Mouse (Mus musculus): Measurements from ENCODE around the gene Tecr. TPM values are rescaled to one million over a fixed set of nuclear protein-coding genes. Genes with fewer than 3 reads are reported as not detected.
A peak's percentile ranks its signal among the peaks of the same experiment; 100 is the strongest.
"Not testable (repeated sequence)": the region's sequence is repeated elsewhere in the genome, so short reads cannot be mapped to it uniquely, and the experiment has no call there.

The Tecr gene
- polyA plus RNA-seq, 1 experiment from 2014 or later, result 544 TPM

DNA sequence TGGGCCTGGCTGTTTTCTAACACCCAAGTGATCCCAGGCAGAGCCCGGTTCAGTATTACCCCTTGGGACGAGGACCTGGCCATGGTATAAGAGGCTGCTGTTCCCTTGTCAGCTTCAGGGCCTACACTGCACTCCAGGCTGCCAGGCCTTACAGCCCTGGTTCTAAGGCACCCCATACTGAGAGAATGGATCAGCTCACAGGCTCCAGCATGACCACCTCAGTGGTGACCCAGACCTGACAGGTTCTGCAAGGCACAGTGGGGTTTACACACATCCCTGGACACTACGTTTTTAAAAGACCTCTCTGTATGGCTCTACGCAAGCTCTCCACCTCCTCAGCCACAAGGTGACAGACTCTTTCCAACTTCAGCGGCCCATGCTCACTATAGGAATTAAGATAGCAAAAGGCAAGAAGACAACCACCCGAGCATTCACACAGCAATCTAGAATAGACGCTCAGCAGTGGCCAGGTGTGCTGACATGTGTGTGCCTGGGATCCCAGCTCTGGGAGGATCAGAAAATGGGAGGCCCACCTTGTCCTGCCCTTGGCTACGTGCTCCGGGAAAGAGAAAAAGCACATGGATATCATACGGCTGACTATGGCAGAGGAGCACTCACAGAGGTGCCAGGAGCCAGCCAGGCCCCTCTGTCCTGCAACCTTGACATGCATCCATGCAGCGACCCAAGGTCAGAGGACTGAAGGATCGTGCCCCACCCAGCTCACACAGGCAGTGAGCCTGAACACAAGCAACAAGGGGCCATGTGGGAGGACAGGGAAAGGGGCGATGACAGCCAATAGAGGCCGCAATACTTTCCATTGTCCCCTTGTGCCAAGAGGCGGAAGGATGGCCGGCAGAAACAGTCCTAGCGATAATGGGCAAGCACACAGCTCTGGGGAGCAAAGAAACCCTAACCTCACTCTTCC, 29.4 kb downstream of the Tecr start:
- H3K4me3 ChIP-seq, result no peak overlapping the region
- no peaks in the 10 kb centered on the region for H3K27me3 ChIP-seq
- no peak for ATAC-seq (ENCODE audit: insufficient number of reproducible peaks, low FRiP score, low TSS enrichment, low read depth)
- WGBS, result 73% methylated on average over 17 of the region's 17 CpGs
- no peak overlapping the region for H3K4me2 ChIP-seq
- peaks cover 67% of the 10 kb centered on the region for H3K4me1 ChIP-seq
- H3K9ac ChIP-seq, result no peak overlapping the region
- no peaks in the 10 kb centered on the region for H3K9me3 ChIP-seq
- peaks cover 12% of the 10 kb centered on the region; the same call in 1 of the 2 replicates for H3K36me3 ChIP-seq
- H3K27ac ChIP-seq, result no peak overlapping the region

DNA sequence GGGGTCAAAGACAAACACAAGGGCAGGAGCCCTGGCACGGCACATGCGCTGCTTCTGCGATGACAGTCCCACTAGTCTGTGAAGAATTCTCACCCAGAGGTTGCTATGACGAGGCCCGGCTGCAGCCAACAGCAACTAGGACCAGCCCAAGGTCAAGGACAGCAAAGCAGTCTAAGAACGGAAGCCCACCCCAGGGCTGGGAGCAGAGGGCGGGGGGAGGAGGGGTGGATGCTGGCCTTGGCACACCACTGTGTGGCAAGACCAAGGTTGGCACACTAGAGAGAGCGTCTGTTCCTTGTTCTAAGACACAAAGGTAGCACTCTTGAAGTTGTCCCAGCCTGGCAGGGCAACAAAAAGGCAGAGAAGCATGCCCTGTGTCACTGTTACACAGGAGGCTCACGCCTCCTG, 30.4 kb downstream of the Tecr start:
- WGBS, result 65% methylated on average over 9 of the region's 9 CpGs
- Histone ChIP-seq H3K4me2 (no peak overlapping the region), H3K4me3 (no peak overlapping the region), H3K27me3 (no peaks in the 10 kb centered on the region), H3K4me1 (peaks cover 67% of the 10 kb centered on the region), H3K27ac (peak overlapping the region; percentile 50; the same call in 1 of the 2 replicates), H3K9ac (peak overlapping the region; percentile 7; the same call in 1 of the 2 replicates), H3K9me3 (no peaks in the 10 kb centered on the region), H3K36me3 (peaks cover 22% of the 10 kb centered on the region)
- no peak for ATAC-seq (ENCODE audit: insufficient number of reproducible peaks, low FRiP score, low TSS enrichment, low read depth)

DNA sequence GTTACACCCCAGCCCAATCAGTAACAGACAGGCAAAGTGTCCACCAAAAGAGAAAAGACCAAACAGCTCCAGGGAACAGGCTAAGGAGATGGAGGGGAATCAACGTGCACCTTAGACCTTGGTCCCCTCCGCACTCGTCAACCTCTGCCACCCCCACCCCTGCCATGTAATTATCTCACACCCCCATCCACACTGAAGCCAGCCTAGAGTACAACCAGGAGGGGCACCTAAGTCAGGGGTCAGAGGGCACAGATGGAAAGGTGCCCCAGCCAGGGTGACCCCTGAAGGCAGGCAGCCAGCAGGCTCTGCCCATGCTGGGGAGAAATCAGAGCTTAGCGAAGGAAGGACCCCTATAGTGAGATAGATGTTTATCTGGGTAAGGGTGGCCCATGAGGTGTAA, 30.9 kb downstream of the Tecr start:
- Histone ChIP-seq H3K27me3 (no peaks in the 10 kb centered on the region), H3K4me2 (no peak overlapping the region), H3K36me3 (peaks cover 27% of the 10 kb centered on the region), H3K9ac (peak overlapping the region; percentile 7; the same call in 1 of the 2 replicates), H3K4me3 (no peak overlapping the region), H3K9me3 (no peaks in the 10 kb centered on the region), H3K27ac (peak overlapping the region; percentile 50; the same call in 1 of the 2 replicates), H3K4me1 (peaks cover 67% of the 10 kb centered on the region)
- no peak for ATAC-seq (ENCODE audit: insufficient number of reproducible peaks, low FRiP score, low TSS enrichment, low read depth)
- 52% methylated on average over 4 of the region's 4 CpGs for WGBS

DNA sequence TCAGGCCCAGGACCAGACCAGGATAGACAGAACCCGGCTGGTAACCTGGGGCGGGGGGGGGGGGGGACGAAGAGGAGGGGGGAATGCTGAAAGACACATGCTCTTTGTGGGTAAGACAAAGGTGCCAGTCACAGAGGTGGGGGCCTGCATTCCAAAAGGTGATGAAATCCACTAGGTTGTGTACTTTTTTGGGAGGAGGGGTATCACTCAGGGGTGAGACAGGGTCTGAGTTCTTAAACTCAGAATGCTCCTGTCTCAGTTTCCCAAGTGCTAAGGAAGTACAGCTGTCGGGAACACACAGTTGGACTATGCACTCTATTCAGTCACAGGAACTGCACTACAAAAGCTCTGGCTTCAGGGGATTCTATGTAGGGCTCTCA, 31.3 kb downstream of the Tecr start:
- Histone ChIP-seq H3K4me2 (no peak overlapping the region), H3K4me1 (peaks cover 66% of the 10 kb centered on the region), H3K27ac (peak overlapping the region; percentile 69), H3K27me3 (no peaks in the 10 kb centered on the region), H3K9me3 (no peaks in the 10 kb centered on the region), H3K36me3 (peaks cover 31% of the 10 kb centered on the region), H3K9ac (no peak overlapping the region), H3K4me3 (no peak overlapping the region)
- ATAC-seq (ENCODE audit: insufficient number of reproducible peaks, low FRiP score, low TSS enrichment, low read depth), result no peak
- WGBS, result 43% methylated on average over 2 of the region's 4 CpGs

DNA sequence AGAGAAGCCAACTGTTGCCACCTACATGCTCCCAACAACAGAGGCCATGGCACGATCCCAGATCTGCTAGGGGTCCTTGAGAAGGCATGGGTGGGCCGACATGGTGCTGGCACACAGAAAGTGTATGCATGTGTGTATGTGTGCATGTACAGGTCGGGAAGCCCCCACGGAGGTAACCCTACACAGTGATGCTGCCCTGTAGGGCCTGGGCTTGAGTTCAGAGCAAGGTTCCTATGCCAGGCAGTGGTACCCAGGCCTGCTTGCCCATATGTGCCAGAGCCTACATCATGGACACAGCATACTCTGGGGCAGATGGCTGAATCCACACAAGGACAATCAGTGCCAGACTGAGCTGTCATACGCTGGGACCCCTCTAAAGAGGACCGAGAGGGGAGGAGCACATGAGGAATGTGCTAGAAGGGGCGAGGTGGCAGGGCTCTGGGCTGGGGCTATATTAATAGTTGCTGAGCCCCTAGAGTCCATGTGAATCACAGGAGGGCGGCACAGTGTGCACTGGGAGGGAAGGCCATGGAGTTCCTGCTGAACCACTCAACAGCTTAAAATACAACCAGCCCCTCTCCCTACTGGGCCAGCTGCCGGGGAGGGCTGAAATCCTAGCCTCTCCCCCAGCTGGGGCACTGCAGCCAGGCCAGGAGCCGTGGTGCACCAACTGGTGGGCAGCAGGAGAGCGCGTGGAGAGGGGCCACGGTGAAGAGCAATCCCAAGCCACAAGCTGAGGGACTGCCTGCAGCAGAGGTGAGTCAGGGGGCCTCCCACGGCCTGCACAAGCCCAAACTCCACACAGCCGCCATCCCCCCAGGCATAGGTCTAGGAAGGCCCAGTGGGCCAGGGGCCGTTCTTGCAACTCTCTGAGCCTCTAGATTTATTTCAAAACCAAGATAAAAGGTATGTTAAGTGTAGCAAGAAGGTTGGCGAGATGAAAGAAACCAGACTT, 31.9 kb downstream of the Tecr start:
- Histone ChIP-seq H3K9me3 (no peaks in the 10 kb centered on the region), H3K27ac (peak overlapping the region; percentile 69), H3K36me3 (peaks cover 36% of the 10 kb centered on the region), H3K4me3 (no peak overlapping the region), H3K4me2 (no peak overlapping the region), H3K9ac (0 out of 2 replicates have a peak overlapping the region, but pooled peaks have one; percentile 23), H3K27me3 (no peaks in the 10 kb centered on the region), H3K4me1 (peaks cover 61% of the 10 kb centered on the region)
- peak; percentile 51; the same call in 1 of the 2 replicates for ATAC-seq (ENCODE audit: insufficient number of reproducible peaks, low FRiP score, low TSS enrichment, low read depth)
- 58% methylated on average over 17 of the region's 17 CpGs for WGBS

DNA sequence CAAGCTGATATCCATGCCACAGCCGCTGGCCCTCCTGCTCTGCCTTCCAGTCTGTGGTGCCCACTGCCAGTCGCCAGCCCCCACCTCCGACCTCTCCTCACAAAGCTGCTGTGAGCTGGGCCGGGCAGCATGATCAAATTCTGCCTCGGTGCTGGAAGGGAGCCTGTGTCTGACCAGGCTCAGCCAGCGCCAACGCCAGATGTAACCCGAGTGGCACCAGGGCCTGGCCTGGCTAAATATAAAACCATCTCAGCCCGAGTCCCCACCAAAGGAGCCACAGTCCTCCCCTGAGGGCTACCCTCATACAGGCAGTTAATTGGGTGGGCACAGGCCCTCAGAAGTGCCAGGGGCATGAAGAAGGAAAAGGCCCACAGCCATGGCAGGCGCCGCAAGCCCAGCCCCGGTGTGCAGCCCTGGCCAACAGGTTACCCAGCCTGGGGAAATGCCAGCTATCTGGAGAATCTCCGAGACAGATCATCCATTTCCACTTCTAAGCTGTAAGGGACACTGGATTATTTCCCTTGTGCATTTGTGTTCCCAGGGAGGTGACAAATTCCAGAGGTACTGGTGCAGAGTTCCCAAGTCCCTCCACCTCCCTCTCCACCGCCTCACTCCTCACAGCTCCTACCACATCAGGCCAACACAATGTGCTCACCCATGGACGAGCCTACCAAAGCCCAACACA, 33.0 kb downstream of the Tecr start:
- no peak overlapping the region for H3K9ac ChIP-seq
- H3K27me3 ChIP-seq, result no peaks in the 10 kb centered on the region
- ATAC-seq (ENCODE audit: insufficient number of reproducible peaks, low FRiP score, low TSS enrichment, low read depth), result no peak
- peaks cover 57% of the 10 kb centered on the region for H3K4me1 ChIP-seq
- H3K36me3 ChIP-seq, result peaks cover 46% of the 10 kb centered on the region
- H3K4me2 ChIP-seq, result no peak overlapping the region
- H3K27ac ChIP-seq, result peak overlapping the region; percentile 69
- no peaks in the 10 kb centered on the region for H3K9me3 ChIP-seq
- H3K4me3 ChIP-seq, result no peak overlapping the region
- WGBS, result 69% methylated on average over 15 of the region's 15 CpGs

DNA sequence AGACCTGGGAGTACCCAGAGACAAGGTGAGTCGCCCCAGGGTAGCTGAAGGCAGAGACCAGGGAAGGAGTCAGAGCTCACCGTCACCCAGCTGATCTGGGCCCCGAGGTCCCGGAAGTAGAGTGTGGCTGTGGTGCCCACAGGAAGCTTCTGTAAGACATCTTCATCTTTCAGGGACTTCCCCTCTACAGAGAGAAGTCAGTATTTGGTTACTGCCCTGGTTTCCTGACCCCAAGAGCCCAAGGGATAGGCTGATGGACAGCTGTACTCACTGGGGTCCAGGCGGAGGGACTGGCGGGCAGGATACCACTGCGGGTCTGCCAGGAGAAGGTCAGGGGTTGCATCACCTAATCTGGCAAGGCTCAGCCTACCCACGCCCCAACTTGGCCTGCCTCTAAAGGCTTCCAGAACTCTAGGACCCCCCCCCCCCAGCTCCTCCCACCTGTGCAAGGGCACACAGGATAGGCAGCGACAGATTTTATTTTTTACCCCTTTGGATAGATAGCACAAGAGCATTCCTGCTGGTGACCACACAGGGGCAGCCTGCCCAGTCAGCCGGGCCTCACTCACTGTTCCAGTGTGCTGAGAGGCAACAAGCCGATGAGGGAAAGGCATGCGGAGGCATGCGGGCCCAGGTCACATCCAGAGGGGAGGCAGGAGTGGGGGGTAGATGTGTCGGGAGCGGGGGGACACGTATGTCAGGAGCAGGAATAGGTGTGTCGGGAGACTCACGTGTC, 34.5 kb downstream of the Tecr start:
- no peak for ATAC-seq (ENCODE audit: insufficient number of reproducible peaks, low FRiP score, low TSS enrichment, low read depth)

DNA sequence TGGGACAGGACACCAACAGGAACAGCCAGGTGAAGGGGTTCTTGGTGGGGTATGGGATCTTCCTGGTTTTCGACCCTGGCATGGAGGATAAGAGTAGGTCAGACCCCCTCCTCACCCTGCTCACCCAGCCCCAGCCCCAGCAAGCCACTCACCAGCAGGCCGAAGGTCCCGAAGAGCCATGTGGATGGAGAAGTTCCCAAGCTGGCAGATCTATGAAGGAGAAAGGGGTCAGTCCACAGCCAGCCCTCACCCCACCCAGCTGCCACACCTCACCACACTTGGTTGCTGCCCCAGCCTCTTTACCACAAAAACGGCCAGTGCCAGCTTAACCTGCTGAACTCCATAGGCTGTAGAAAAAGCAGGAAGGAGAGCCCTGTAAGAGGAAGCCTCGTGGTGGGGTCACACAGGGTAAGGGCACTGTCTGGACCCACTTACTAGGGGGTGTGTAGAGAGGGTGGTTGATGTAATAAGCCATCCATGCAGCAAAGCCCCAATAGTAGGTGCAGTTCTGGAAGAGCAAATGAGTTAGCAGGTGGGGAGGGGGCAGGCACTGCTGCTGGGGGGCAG, 35.4 kb downstream of the Tecr start:
- peaks cover 49% of the 10 kb centered on the region for H3K36me3 ChIP-seq
- no peaks in the 10 kb centered on the region for H3K9me3 ChIP-seq
- H3K9ac ChIP-seq, result no peak overlapping the region
- no peak overlapping the region for H3K4me2 ChIP-seq
- H3K4me1 ChIP-seq, result peaks cover 46% of the 10 kb centered on the region
- ATAC-seq (ENCODE audit: insufficient number of reproducible peaks, low FRiP score, low TSS enrichment, low read depth), result no peak
- H3K4me3 ChIP-seq, result no peak overlapping the region
- H3K27me3 ChIP-seq, result no peaks in the 10 kb centered on the region
- WGBS, result 87% methylated on average over 5 of the region's 5 CpGs
- H3K27ac ChIP-seq, result no peak overlapping the region

More for the DNA sequence above, 34.5 kb downstream of the Tecr start:
- Histone ChIP-seq H3K4me3 (no peak overlapping the region), H3K27me3 (no peaks in the 10 kb centered on the region), H3K27ac (no peak overlapping the region), H3K4me2 (no peak overlapping the region), H3K9me3 (no peaks in the 10 kb centered on the region), H3K9ac (no peak overlapping the region), H3K36me3 (peaks cover 49% of the 10 kb centered on the region), H3K4me1 (peaks cover 43% of the 10 kb centered on the region)
- 76% methylated on average over 18 of the region's 18 CpGs for WGBS

DNA sequence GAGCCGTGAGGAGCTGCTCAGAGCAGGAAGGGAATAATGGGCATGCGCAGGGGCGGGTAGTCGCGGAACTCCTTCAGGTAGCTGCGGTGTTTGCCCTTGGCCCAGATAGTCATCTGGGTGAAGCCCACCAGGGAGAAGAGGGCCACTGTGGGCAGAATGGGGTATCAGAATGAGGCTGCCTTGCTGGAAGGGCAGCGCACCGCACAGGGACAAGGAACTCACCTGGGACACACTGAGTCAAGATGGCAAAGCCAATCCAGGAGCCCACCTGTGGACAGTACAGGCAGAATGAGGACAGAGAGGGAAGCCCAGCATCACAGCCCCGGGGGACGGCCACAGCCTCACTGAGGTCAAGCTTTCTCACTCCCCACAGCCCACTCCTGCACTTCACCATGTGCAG, 36.0 kb downstream of the Tecr start:
- Histone ChIP-seq H3K36me3 (peaks cover 49% of the 10 kb centered on the region), H3K4me3 (no peak overlapping the region), H3K9ac (no peak overlapping the region), H3K27ac (no peak overlapping the region), H3K9me3 (no peaks in the 10 kb centered on the region), H3K27me3 (no peaks in the 10 kb centered on the region), H3K4me1 (peaks cover 43% of the 10 kb centered on the region), H3K4me2 (no peak overlapping the region)
- 93% methylated on average over 10 of the region's 10 CpGs for WGBS
- ATAC-seq (ENCODE audit: insufficient number of reproducible peaks, low FRiP score, low TSS enrichment, low read depth), result no peak

DNA sequence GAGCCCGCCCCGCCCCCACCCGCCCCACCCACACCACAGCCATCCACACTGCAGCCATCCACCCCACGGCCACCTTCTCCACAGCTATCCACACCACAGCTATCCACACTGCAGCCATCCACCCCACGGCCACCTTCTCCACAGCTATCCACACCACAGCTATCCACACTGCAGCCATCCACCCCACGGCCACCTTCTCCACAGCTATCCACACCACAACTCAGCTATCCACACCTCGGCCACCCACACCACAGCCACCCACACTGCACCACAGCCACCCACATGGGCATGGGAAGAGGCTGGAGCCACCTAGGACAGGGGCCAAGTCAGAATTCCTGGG, 36.8 kb downstream of the Tecr start:
- 88% methylated on average over 7 of the region's 7 CpGs for WGBS
- not testable (repeated sequence) for H3K9ac ChIP-seq; H3K4me2 ChIP-seq; H3K4me3 ChIP-seq; H3K9me3 ChIP-seq; H3K27me3 ChIP-seq; ATAC-seq (ENCODE audit: insufficient number of reproducible peaks, low FRiP score, low TSS enrichment, low read depth); H3K27ac ChIP-seq
- Histone ChIP-seq H3K4me1 (peaks cover 36% of the 10 kb centered on the region), H3K36me3 (peaks cover 49% of the 10 kb centered on the region)
